Mouse (Mus musculus): ENCODE measurements at regions not wholly inside any gene's neighbourhood (a gene's known extent, or its start where the extent isn't known, plus 50 kb on each side); places are given as distances from the start of the nearest gene placed in this dataset.

GRCm38 (mm10) chr1:163477478-163478167 lies 74.2 kb upstream of the Gorab start:
- no peaks in the 10 kb centered on the region for H3K36me3 ChIP-seq

GRCm38 (mm10) chr1:163461194-163461593 lies 57.7 kb upstream of the Gorab start:
- Histone ChIP-seq H3K27ac (no peak overlapping the region), H3K4me2 (no peak overlapping the region), H3K4me3 (replicated peaks) (no peak overlapping the region), H3K9me3 (replicated peaks) (no peaks in the 10 kb centered on the region), H3K9ac (no peak overlapping the region), H3K36me3 (no peaks in the 10 kb centered on the region), H3K27me3 (no peaks in the 10 kb centered on the region), H3K4me1 (no peaks in the 10 kb centered on the region)
- WGBS: 68% methylated on average over 13 of the region's 13 CpGs
- no peak for ATAC-seq (replicated peaks; ENCODE audit: low FRiP score)

More at GRCm38 (mm10) chr1:163477478-163478167, 74.2 kb upstream of the Gorab start:
- Histone ChIP-seq H3K9me3 (replicated peaks) (no peaks in the 10 kb centered on the region), H3K4me2 (no peak overlapping the region), H3K4me1 (no peaks in the 10 kb centered on the region), H3K27ac (no peak overlapping the region), H3K4me3 (replicated peaks) (no peak overlapping the region), H3K9ac (no peak overlapping the region), H3K27me3 (no peaks in the 10 kb centered on the region)
- ATAC-seq (replicated peaks; ENCODE audit: low FRiP score): no peak
- WGBS: 57% methylated on average over 4 of the region's 4 CpGs

DNA sequence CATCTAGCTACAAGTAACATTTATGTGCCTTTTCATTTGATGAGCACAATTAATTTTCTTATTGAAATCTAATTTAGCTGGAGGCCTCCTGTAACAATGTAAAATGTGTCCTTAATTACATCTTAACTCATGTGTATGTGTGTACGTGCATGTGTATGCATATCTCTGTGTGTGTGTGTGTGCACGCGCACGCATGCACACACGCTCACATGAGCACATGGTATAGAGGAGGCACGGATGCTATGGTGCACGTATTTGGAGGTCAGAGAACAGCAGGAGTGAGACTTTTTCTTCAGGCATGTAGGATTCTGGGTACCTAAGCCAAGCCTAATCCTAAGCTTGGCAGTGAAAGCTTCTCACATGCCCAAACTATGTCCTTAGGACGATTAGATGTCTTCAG lies 52.9 kb upstream of the Gorab start:
- ATAC-seq (replicated peaks; ENCODE audit: low FRiP score): no peak

More for the DNA sequence above, 52.9 kb upstream of the Gorab start:
- no peak overlapping the region for H3K4me2 ChIP-seq
- no peaks in the 10 kb centered on the region for H3K4me1 ChIP-seq
- no peaks in the 10 kb centered on the region for H3K9me3 ChIP-seq (replicated peaks)
- H3K36me3 ChIP-seq: no peaks in the 10 kb centered on the region
- no peak overlapping the region for H3K27ac ChIP-seq
- H3K27me3 ChIP-seq: no peaks in the 10 kb centered on the region
- 89% methylated on average over 8 of the region's 8 CpGs for WGBS
- no peak overlapping the region for H3K4me3 ChIP-seq (replicated peaks)
- H3K9ac ChIP-seq: no peak overlapping the region
